Mouse (Mus musculus) testis, adult 2 months (tissue): ENCODE results near the gene 3110021N24Rik.

ENCODE experiments used
- CTCF ChIP-seq: fragments of 200-500 bp; IDR thresholded peaks from 2 replicates; pipeline ENCODE4 v1.5.1; 2012; ENCODE audit warnings: low read depth, mild to moderate bottlenecking, inconsistent platforms, low read length, moderate library complexity; ENCODE audit not compliant: control insufficient read depth, insufficient read depth, insufficient replicate concordance
- POLR2A ChIP-seq: fragments of 200-500 bp; IDR thresholded peaks from 2 replicates; pipeline ENCODE4 v1.6.1; 2012; ENCODE audit warnings: low read depth, mild to moderate bottlenecking, inconsistent platforms, low read length, moderate library complexity; ENCODE audit not compliant: control insufficient read depth

- TF ChIP-seq CTCF (no peak), POLR2A (no peak)
These were observed 77.3 kb downstream of the 3110021N24Rik start for GRCm38 (mm10) chr4:108796701-108797100.
